Mouse (Mus musculus): ENCODE results near the gene Ifna5. TPM values are rescaled to one million over a fixed set of nuclear protein-coding genes. Genes with fewer than 3 reads are reported as not detected.
"Not testable (repeated sequence)": the region's sequence is repeated elsewhere in the genome, so short reads cannot be mapped to it uniquely, and the experiment has no call there.

Gene Ifna5
- not detected in 2 replicates for polyA plus RNA-seq (2012; rRNA removed)

- H3K36me3 ChIP-seq (ENCODE audit: control insufficient read depth, insufficient read depth, low read length); H3K27me3 ChIP-seq (replicated peaks; ENCODE audit: control insufficient read depth, insufficient read depth, low read length); H3K27ac ChIP-seq (ENCODE audit: insufficient read depth, low read depth, low read length); DNase-seq; H3K4me3 ChIP-seq (ENCODE audit: insufficient read depth, low read depth, low read length); H3K4me1 ChIP-seq (ENCODE audit: control insufficient read depth, insufficient read depth, low read length): not testable (repeated sequence)
- 83% methylated on average over 1 of the region's 1 CpGs for WGBS
Measured at GRCm38 (mm10) chr4:88835225-88835624, at the start of gene Ifna5. Gene Ifna5 (plus strand): TSS chr4:88835525.

- not testable (repeated sequence) for H3K27ac ChIP-seq (ENCODE audit: insufficient read depth, low read depth, low read length); H3K27me3 ChIP-seq (replicated peaks; ENCODE audit: control insufficient read depth, insufficient read depth, low read length); H3K4me1 ChIP-seq (ENCODE audit: control insufficient read depth, insufficient read depth, low read length); H3K4me3 ChIP-seq (ENCODE audit: insufficient read depth, low read depth, low read length); H3K36me3 ChIP-seq (ENCODE audit: control insufficient read depth, insufficient read depth, low read length)
- 0% methylated on average over 1 of the region's 28 CpGs for WGBS
- peak; percentile 88 for DNase-seq
- TF ChIP-seq CTCF (conservative IDR thresholded peaks at IDR 0.05; ENCODE audit: insufficient read depth, insufficient read length, low read depth, low read length), result 0 out of 2 replicates have a peak, but pooled peaks have one; percentile 27
Measured at GRCm38 (mm10) chr4:88788402-88788801, 46.9 kb upstream of the Ifna5 start, which contains the start of gene Gm13277. Gene Gm13277 (plus strand): TSS chr4:88788632.

GRCm38 (mm10) chr4:88791250-88791649 lies 44.1 kb upstream of the Ifna5 start, which contains the start of gene Gm13278:
Gene Gm13278 (plus strand): TSS chr4:88791550.
- not testable (repeated sequence) for H3K4me3 ChIP-seq (ENCODE audit: insufficient read depth, low read depth, low read length); DNase-seq; H3K36me3 ChIP-seq (ENCODE audit: control insufficient read depth, insufficient read depth, low read length); H3K27ac ChIP-seq (ENCODE audit: insufficient read depth, low read depth, low read length); H3K27me3 ChIP-seq (replicated peaks; ENCODE audit: control insufficient read depth, insufficient read depth, low read length); H3K4me1 ChIP-seq (ENCODE audit: control insufficient read depth, insufficient read depth, low read length)
- no CpG with 5 or more reads among the region's 28 CpGs for WGBS

GRCm38 (mm10) chr4:88793936-88794675 lies 41.2 kb upstream of the Ifna5 start, which contains the start of gene Gm13275:
Gene Gm13275 (plus strand): TSS chr4:88794487.
- not testable (repeated sequence) for H3K4me3 ChIP-seq (ENCODE audit: insufficient read depth, low read depth, low read length); H3K27ac ChIP-seq (ENCODE audit: insufficient read depth, low read depth, low read length)
- DNase-seq, result peak; percentile 51

GRCm38 (mm10) chr4:88797097-88797496 lies 38.2 kb upstream of the Ifna5 start, which contains the start of gene Gm13279:
Gene Gm13279 (plus strand): TSS chr4:88797397.
- H3K4me3 ChIP-seq (ENCODE audit: insufficient read depth, low read depth, low read length); H3K27me3 ChIP-seq (replicated peaks; ENCODE audit: control insufficient read depth, insufficient read depth, low read length); H3K4me1 ChIP-seq (ENCODE audit: control insufficient read depth, insufficient read depth, low read length); H3K27ac ChIP-seq (ENCODE audit: insufficient read depth, low read depth, low read length); DNase-seq; H3K36me3 ChIP-seq (ENCODE audit: control insufficient read depth, insufficient read depth, low read length): not testable (repeated sequence)
- no CpG with 5 or more reads among the region's 28 CpGs for WGBS

More at GRCm38 (mm10) chr4:88793936-88794675, 41.2 kb upstream of the Ifna5 start, which contains the start of gene Gm13275:
- not testable (repeated sequence) for H3K36me3 ChIP-seq (ENCODE audit: control insufficient read depth, insufficient read depth, low read length); H3K27me3 ChIP-seq (replicated peaks; ENCODE audit: control insufficient read depth, insufficient read depth, low read length); H3K4me1 ChIP-seq (ENCODE audit: control insufficient read depth, insufficient read depth, low read length)
- under 1% methylated on average over 16 of the region's 52 CpGs for WGBS

GRCm38 (mm10) chr4:88799365-88799764 lies 36.0 kb upstream of the Ifna5 start, which contains the start of gene Gm13285:
Gene Gm13285 (plus strand): TSS chr4:88799665.
- 12% methylated on average over 6 of the region's 7 CpGs for WGBS
- H3K4me1 ChIP-seq (ENCODE audit: control insufficient read depth, insufficient read depth, low read length); H3K27ac ChIP-seq (ENCODE audit: insufficient read depth, low read depth, low read length); H3K4me3 ChIP-seq (ENCODE audit: insufficient read depth, low read depth, low read length); H3K36me3 ChIP-seq (ENCODE audit: control insufficient read depth, insufficient read depth, low read length); DNase-seq; H3K27me3 ChIP-seq (replicated peaks; ENCODE audit: control insufficient read depth, insufficient read depth, low read length): not testable (repeated sequence)

GRCm38 (mm10) chr4:88802954-88803353 lies 32.4 kb upstream of the Ifna5 start, which contains the start of gene Gm13287:
Gene Gm13287 (plus strand): TSS chr4:88803254.
- H3K27me3 ChIP-seq (replicated peaks; ENCODE audit: control insufficient read depth, insufficient read depth, low read length); H3K36me3 ChIP-seq (ENCODE audit: control insufficient read depth, insufficient read depth, low read length); DNase-seq; H3K4me1 ChIP-seq (ENCODE audit: control insufficient read depth, insufficient read depth, low read length); H3K4me3 ChIP-seq (ENCODE audit: insufficient read depth, low read depth, low read length); H3K27ac ChIP-seq (ENCODE audit: insufficient read depth, low read depth, low read length): not testable (repeated sequence)
- no CpG with 5 or more reads among the region's 29 CpGs for WGBS

- not testable (repeated sequence) for DNase-seq; H3K27me3 ChIP-seq (replicated peaks; ENCODE audit: control insufficient read depth, insufficient read depth, low read length); H3K27ac ChIP-seq (ENCODE audit: insufficient read depth, low read depth, low read length); H3K4me3 ChIP-seq (ENCODE audit: insufficient read depth, low read depth, low read length); H3K4me1 ChIP-seq (ENCODE audit: control insufficient read depth, insufficient read depth, low read length); H3K36me3 ChIP-seq (ENCODE audit: control insufficient read depth, insufficient read depth, low read length)
- WGBS, result no CpG with 5 or more reads among the region's 8 CpGs
Measured at GRCm38 (mm10) chr4:88805231-88805630, 30.1 kb upstream of the Ifna5 start, which contains the start of gene Gm13288. Gene Gm13288 (plus strand): TSS chr4:88805531.

- H3K36me3 ChIP-seq (ENCODE audit: control insufficient read depth, insufficient read depth, low read length); H3K27me3 ChIP-seq (replicated peaks; ENCODE audit: control insufficient read depth, insufficient read depth, low read length); H3K4me1 ChIP-seq (ENCODE audit: control insufficient read depth, insufficient read depth, low read length); H3K4me3 ChIP-seq (ENCODE audit: insufficient read depth, low read depth, low read length); H3K27ac ChIP-seq (ENCODE audit: insufficient read depth, low read depth, low read length): not testable (repeated sequence)
- WGBS, result under 1% methylated on average over 15 of the region's 34 CpGs
- peak; percentile 51 for DNase-seq
Measured at GRCm38 (mm10) chr4:88805761-88806160, 29.6 kb upstream of the Ifna5 start.

Measured in kidney, adult 2 months (tissue).